27 mouse cellular contexts compared by ENCODE assay signal in the genomic region with DNA sequence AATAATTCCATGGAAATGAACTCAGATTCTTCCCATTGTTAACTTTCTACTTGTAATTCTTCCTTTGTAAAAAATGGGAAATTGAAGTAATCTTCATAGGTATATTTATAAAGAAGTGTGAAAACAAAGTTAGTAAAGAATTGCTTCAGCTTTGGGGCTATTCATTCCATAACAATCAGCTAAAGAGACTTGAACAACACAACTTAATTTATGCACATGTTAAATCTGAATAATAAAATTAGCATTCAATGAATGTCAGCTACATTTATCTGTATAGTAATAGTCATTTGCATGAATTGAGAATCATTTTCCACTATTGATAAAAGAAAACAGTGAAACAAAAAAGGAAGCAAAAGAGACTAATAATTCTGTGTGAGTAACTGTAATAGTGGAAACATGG.
"Had no signal": no experiment of that assay in that cellular context is flagged by ENCODE, and none has a peak within 500 bp of the region (broad histone marks: within the 10 kb centered on the region; RNA-seq: fewer than 3 reads in every experiment).

No protein-coding gene starts in this region.

- H3K4me2 ChIP-seq: embryonic facial prominence, embryonic 12.5 days; embryonic facial prominence, embryonic 13.5 days; embryonic facial prominence, embryonic 15.5 days; heart, embryonic 11.5 days; heart, embryonic 12.5 days; heart, embryonic 13.5 days had no signal

- H3K27ac ChIP-seq: embryonic facial prominence, embryonic 10.5 days; embryonic facial prominence, embryonic 12.5 days; embryonic facial prominence, embryonic 13.5 days; embryonic facial prominence, embryonic 15.5 days; gastrocnemius, adult 2 months; heart, adult 2 months; heart, embryonic 10.5 days; heart, embryonic 13.5 days had no signal

- H3K4me3 ChIP-seq: embryonic facial prominence, embryonic 10.5 days; embryonic facial prominence, embryonic 12.5 days; embryonic facial prominence, embryonic 13.5 days; embryonic facial prominence, embryonic 15.5 days; erythroblast, embryonic 14.5 days; gastrocnemius, adult 2 months; heart, adult 2 months; heart, embryonic 10.5 days; heart, embryonic 12.5 days; heart, embryonic 13.5 days had no signal

- H3K27me3 ChIP-seq: embryonic facial prominence, embryonic 12.5 days; embryonic facial prominence, embryonic 13.5 days; embryonic facial prominence, embryonic 15.5 days; heart, embryonic 12.5 days; heart, embryonic 13.5 days had no signal

- H3K36me3 ChIP-seq: embryonic facial prominence, embryonic 10.5 days; embryonic facial prominence, embryonic 12.5 days; embryonic facial prominence, embryonic 13.5 days; embryonic facial prominence, embryonic 15.5 days; heart, embryonic 10.5 days; heart, embryonic 12.5 days; heart, embryonic 13.5 days had no signal

- H3K4me1 ChIP-seq: embryonic facial prominence, embryonic 10.5 days; embryonic facial prominence, embryonic 12.5 days; embryonic facial prominence, embryonic 13.5 days; embryonic facial prominence, embryonic 15.5 days; heart, embryonic 10.5 days; heart, embryonic 12.5 days; heart, embryonic 13.5 days had no signal

- H3K9me3 ChIP-seq: embryonic facial prominence, embryonic 10.5 days; embryonic facial prominence, embryonic 12.5 days; embryonic facial prominence, embryonic 13.5 days; embryonic facial prominence, embryonic 15.5 days; heart, embryonic 10.5 days; heart, embryonic 12.5 days; heart, embryonic 13.5 days had no signal

- H3K9ac ChIP-seq: embryonic facial prominence, embryonic 12.5 days; embryonic facial prominence, embryonic 13.5 days; embryonic facial prominence, embryonic 15.5 days; heart, embryonic 12.5 days; heart, embryonic 13.5 days had no signal

- DNase-seq: cerebellum, adult 18-20 months; cerebellum, adult 2 months; cerebellum, adult 8-10 months; cerebellum, adult 9-10 months; cerebellum, adult 9-11 months; cerebellum, postnatal 10 days; cerebellum, postnatal 14 days; cerebellum, postnatal 25 days; cerebellum, postnatal 36 days; embryo, embryonic 11 days; gastrocnemius, adult 2 months; gastrocnemius, postnatal 10 days; gastrocnemius, postnatal 14 days; gastrocnemius, postnatal 25 days; gastrocnemius, postnatal 36 days; heart, adult 11 months; heart, adult 18-20 months; heart, adult 2 months had no signal
